Mouse (Mus musculus) kidney, embryonic 16.5 days (tissue): ENCODE results near the gene Trim8. TPM values are rescaled to one million over a fixed set of nuclear protein-coding genes. Genes with fewer than 3 reads are reported as not detected.

Experiments
- ATAC-seq: fragments of 200-750 bp; cut with Nextera tagmentation; 2 replicates; pipeline ENCODE4 v1.8.0; 2017; ENCODE audit warnings: moderate TSS enrichment; ENCODE audit not compliant: low FRiP score, low TSS enrichment
- H3K27ac ChIP-seq: fragments of 300-500 bp; sonication (generic); 2 replicates; pipeline ENCODE4 v1.5.1; 2014; ENCODE audit warnings: low read length
- H3K27me3 ChIP-seq: fragments of 300-500 bp; sonication (generic); 2 replicates; pipeline ENCODE4 v1.6.1; 2014; ENCODE audit warnings: low read length, control low read depth, mixed read lengths; ENCODE audit not compliant: insufficient read depth
- H3K36me3 ChIP-seq: fragments of 300-500 bp; sonication (generic); 2 replicates; pipeline ENCODE4 v1.6.1; 2014; ENCODE audit warnings: low read length, control low read depth, mixed read lengths; ENCODE audit not compliant: insufficient read depth
- H3K4me1 ChIP-seq: fragments of 300-500 bp; sonication (generic); 2 replicates; pipeline ENCODE4 v1.6.1; 2014; ENCODE audit warnings: low read length, control low read depth, mixed read lengths; ENCODE audit not compliant: insufficient read depth
- H3K4me2 ChIP-seq: fragments of 300-500 bp; sonication (generic); replicated peaks from 2 replicates; pipeline ENCODE4 v1.6.1; 2014; ENCODE audit warnings: low read depth, low read length
- H3K4me3 ChIP-seq: fragments of 300-500 bp; sonication (generic); 2 replicates; pipeline ENCODE4 v1.5.1; 2014; ENCODE audit warnings: mild to moderate bottlenecking, low read length
- H3K9ac ChIP-seq: fragments of 300-500 bp; sonication (generic); replicated peaks from 2 replicates; pipeline ENCODE4 v1.6.1; 2014; ENCODE audit warnings: low read length
- H3K9me3 ChIP-seq: fragments of 300-500 bp; sonication (generic); 2 replicates; pipeline ENCODE4 v1.6.1; 2016; ENCODE audit warnings: low read length, control low read depth
- WGBS: fragments of 180-500 bp; shearing (Covaris S2); extraction: QIAGEN DNeasy Blood & Tissue Kit; methylation state at CpG from one replicate; pipeline ENCODE4 v1.1.7; 2014; 5-methylcytosine and 5-hydroxymethylcytosine counted together
- polyA plus RNA-seq: library from polyadenylated mRNA; unstranded; fragments of >200 nt; fragmentation: Nextera tagmentation; extraction: Ambion mirVana; gene quantifications from 2 replicates; pipeline ENCODE4 v1.2.1, GENCODE M21; 2015

The Trim8 gene
- polyA plus RNA-seq, 1 experiment from 2014 or later = 22.2 TPM

DNA sequence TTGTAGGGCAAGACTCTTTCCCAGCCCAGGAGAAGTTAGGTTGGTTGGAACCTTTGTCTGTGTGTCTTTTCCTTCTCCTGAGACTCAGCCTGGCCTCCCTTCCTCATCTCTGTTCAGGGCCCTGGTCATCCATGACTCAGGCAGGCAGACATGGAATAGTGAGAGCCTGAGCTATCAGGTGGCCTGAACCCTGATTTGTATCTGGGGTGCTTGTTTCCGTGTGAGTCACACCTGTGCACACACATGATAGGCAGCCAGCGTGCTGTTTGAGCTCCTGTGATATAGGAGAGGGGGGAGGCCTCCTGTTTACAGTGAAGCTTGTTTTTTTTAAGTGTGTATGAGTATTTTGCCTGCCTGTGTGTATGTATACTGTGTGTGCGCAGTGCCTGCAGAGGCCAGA lies 7.7 kb downstream of the Trim8 start:
- Histone ChIP-seq H3K9me3 (no peaks in the 10 kb centered on the region), H3K9ac (peak overlapping the region; percentile 43), H3K36me3 (peaks cover 59% of the 10 kb centered on the region), H3K27ac (peak overlapping the region; percentile 82), H3K4me3 (no peak overlapping the region), H3K4me2 (peak overlapping the region; percentile 79), H3K27me3 (no peaks in the 10 kb centered on the region), H3K4me1 (peaks cover 71% of the 10 kb centered on the region)
- no peak for ATAC-seq
- WGBS = 48% methylated on average over 3 of the region's 3 CpGs

- no peaks in the 10 kb centered on the region for H3K9me3 ChIP-seq
- peaks cover 65% of the 10 kb centered on the region for H3K36me3 ChIP-seq
- H3K4me2 ChIP-seq = peak overlapping the region; percentile 79
- ATAC-seq = no peak
- H3K27me3 ChIP-seq = no peaks in the 10 kb centered on the region
- H3K4me3 ChIP-seq = no peak overlapping the region
- peaks cover 65% of the 10 kb centered on the region for H3K4me1 ChIP-seq
- WGBS = 67% methylated on average over 4 of the region's 4 CpGs
- no peak overlapping the region for H3K9ac ChIP-seq
- peak overlapping the region; percentile 82; the same call in 1 of the 2 replicates for H3K27ac ChIP-seq
Measured at GRCm38 (mm10) chr19:46509736-46510135, 8.2 kb downstream of the Trim8 start.

DNA sequence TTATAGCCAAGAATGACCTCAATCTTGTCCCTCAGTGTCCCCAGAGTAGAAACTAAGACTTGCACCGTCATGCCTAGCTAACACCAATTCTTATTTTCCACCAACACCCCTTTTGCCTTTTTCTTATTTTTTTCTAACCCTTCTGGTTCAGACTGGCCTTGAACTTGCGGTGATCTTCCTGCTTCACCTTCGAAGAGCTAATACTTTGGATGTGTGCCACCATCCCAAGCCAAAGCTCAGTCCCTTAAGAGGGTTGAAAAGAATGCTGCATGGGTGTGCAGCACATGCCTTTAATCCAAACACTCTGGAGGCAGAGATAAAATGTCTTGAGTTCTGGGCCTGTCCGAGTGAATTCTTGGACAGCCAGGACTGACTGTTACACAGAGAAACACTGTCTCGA lies 8.9 kb downstream of the Trim8 start:
- H3K9ac ChIP-seq = peak overlapping the region; percentile 17; the same call in 1 of the 2 replicates

GRCm38 (mm10) chr19:46510824-46511223 lies 9.3 kb downstream of the Trim8 start:
- Histone ChIP-seq H3K4me3 (no peak overlapping the region), H3K4me2 (no peak overlapping the region), H3K9me3 (no peaks in the 10 kb centered on the region), H3K4me1 (peaks cover 55% of the 10 kb centered on the region), H3K36me3 (peaks cover 67% of the 10 kb centered on the region), H3K27me3 (no peaks in the 10 kb centered on the region), H3K9ac (no peak overlapping the region), H3K27ac (peak overlapping the region; percentile 48; the same call in 1 of the 2 replicates)
- WGBS = 52% methylated on average over 3 of the region's 3 CpGs
- ATAC-seq = no peak

More for the DNA sequence above, 8.9 kb downstream of the Trim8 start:
- Histone ChIP-seq H3K4me2 (no peak overlapping the region), H3K4me3 (no peak overlapping the region), H3K27ac (peak overlapping the region; percentile 48; the same call in 1 of the 2 replicates), H3K36me3 (peaks cover 67% of the 10 kb centered on the region), H3K27me3 (no peaks in the 10 kb centered on the region), H3K9me3 (no peaks in the 10 kb centered on the region), H3K4me1 (peaks cover 59% of the 10 kb centered on the region)
- ATAC-seq = no peak
- 68% methylated on average over 5 of the region's 5 CpGs for WGBS

DNA sequence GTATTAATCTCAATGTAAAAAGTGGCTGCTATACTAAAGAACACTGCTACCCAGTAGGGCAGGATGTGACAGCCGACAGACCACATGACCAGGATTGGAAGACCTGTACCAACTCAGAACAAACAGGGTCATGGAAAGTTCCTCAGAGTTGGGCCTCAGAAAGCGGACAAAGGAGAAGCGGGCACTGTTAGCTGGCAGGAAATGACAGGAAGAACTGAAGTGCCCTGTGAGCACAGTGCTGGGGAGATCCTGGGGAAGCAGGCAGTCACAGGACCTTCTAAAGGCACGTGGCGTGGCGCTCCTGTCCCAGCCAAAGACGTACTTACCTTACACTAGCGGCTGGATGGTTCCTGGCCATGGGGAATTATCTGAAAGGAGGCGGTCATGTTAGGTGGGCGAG lies 9.8 kb downstream of the Trim8 start:
- Histone ChIP-seq H3K9me3 (no peaks in the 10 kb centered on the region), H3K27me3 (no peaks in the 10 kb centered on the region), H3K9ac (no peak overlapping the region), H3K4me3 (no peak overlapping the region), H3K4me1 (peaks cover 51% of the 10 kb centered on the region), H3K4me2 (no peak overlapping the region), H3K27ac (peak overlapping the region; percentile 48; the same call in 1 of the 2 replicates), H3K36me3 (peaks cover 66% of the 10 kb centered on the region)
- ATAC-seq = no peak
- whole genome bisulfite sequencing = 80% methylated on average over 10 of the region's 10 CpGs

DNA sequence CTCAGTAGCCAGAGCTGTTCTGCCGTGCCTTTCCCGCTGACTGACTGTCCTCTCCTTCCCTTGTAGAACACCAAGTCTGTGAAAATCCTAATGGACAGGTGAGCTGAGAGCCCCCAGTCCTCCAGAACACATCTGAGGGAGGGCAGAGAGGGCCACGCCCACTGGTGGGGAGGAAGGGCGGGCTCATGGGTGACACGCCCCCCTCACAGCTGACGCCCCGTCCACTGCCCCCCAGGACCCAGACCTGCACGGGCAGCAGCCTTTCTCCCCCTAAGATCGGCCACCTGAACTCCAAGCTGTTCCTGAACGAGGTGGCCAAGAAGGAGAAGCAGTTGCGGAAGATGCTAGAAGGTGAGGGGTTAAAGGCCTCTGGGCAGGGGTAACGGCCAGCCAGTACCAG lies 12.9 kb downstream of the Trim8 start:
- H3K27me3 ChIP-seq = no peaks in the 10 kb centered on the region
- no peak overlapping the region for H3K9ac ChIP-seq
- peaks cover 51% of the 10 kb centered on the region for H3K4me1 ChIP-seq
- H3K9me3 ChIP-seq = no peaks in the 10 kb centered on the region
- H3K4me2 ChIP-seq = no peak overlapping the region
- no peak overlapping the region for H3K27ac ChIP-seq
- no peak overlapping the region for H3K4me3 ChIP-seq
- 81% methylated on average over 12 of the region's 12 CpGs for WGBS
- peaks cover 59% of the 10 kb centered on the region for H3K36me3 ChIP-seq
- no peak for ATAC-seq

DNA sequence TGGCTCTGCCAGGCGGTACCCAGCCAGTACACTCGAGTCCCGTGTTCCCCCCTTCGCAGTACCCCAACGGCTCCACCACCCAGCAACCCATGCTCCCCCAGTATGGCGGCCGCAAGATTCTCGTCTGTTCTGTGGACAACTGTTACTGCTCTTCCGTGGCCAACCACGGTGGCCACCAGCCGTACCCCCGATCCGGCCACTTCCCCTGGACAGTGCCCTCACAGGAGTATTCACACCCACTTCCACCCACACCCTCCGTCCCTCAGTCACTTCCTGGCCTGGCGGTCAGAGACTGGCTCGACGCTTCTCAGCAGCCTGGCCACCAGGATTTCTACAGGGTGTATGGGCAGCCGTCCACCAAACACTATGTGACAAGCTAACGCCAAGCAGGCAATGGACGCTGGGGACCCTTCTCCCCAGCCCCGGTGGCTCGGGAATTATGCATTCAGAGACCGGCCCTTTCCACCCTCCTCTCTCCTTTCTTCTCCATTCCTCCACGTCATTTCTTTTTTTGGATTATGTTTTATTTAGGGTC lies 13.9 kb downstream of the Trim8 start:
- Histone ChIP-seq H3K27ac (no peak overlapping the region), H3K27me3 (no peaks in the 10 kb centered on the region), H3K4me2 (no peak overlapping the region), H3K9ac (no peak overlapping the region), H3K4me1 (peaks cover 51% of the 10 kb centered on the region), H3K4me3 (no peak overlapping the region), H3K36me3 (peaks cover 56% of the 10 kb centered on the region), H3K9me3 (no peaks in the 10 kb centered on the region)
- no peak for ATAC-seq
- 89% methylated on average over 24 of the region's 24 CpGs for WGBS

GRCm38 (mm10) chr19:46516667-46517528 lies 15.4 kb downstream of the Trim8 start:
- Histone ChIP-seq H3K9ac (no peak overlapping the region; the same call in 1 of the 2 replicates), H3K27ac (peak overlapping the region; percentile 87), H3K9me3 (no peaks in the 10 kb centered on the region), H3K4me1 (peaks cover 52% of the 10 kb centered on the region), H3K4me3 (no peak overlapping the region), H3K4me2 (no peak overlapping the region), H3K27me3 (no peaks in the 10 kb centered on the region), H3K36me3 (peaks cover 48% of the 10 kb centered on the region)
- 60% methylated on average over 3 of the region's 3 CpGs for WGBS
- ATAC-seq = no peak

- peak; percentile 44 for ATAC-seq
- peaks cover 40% of the 10 kb centered on the region for H3K36me3 ChIP-seq
- H3K27ac ChIP-seq = peak overlapping the region; percentile 87
- H3K27me3 ChIP-seq = no peaks in the 10 kb centered on the region
- no peaks in the 10 kb centered on the region for H3K9me3 ChIP-seq
- H3K4me3 ChIP-seq = no peak overlapping the region
- 28% methylated on average over 11 of the region's 14 CpGs for WGBS
- peak overlapping the region; percentile 50 for H3K4me2 ChIP-seq
- H3K9ac ChIP-seq = peak overlapping the region; percentile 62; the same call in 1 of the 2 replicates
- peaks cover 60% of the 10 kb centered on the region for H3K4me1 ChIP-seq
Measured at GRCm38 (mm10) chr19:46517529-46518351, 16.2 kb downstream of the Trim8 start.
